Mouse (Mus musculus): ENCODE data around the gene Nuak2. TPM values are rescaled to one million over a fixed set of nuclear protein-coding genes. Genes with fewer than 3 reads are reported as not detected.
A peak's percentile ranks its signal among the peaks of the same experiment; 100 is the strongest.

The Nuak2 gene
- polyA plus RNA-seq, 1 experiment from 2014 or later: 13.4 TPM

DNA sequence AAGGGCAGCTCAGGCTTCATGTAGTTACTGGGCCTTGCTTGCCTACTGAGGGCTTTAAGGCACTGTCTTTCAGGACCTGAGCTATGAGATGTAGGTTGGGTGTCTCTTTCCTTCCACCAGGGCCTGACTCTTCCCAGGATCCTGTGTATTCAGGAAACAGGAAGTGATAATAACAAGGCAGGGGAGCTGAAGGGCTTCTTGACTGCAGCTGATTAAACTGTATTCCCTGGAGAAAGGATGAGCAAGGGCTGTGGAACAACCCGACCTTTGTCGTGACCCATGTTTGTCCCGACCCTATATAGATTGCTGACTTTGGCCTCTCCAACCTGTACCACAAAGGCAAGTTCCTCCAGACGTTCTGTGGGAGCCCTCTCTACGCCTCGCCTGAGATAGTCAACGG, 13.7 kb downstream of the Nuak2 start:
- Histone ChIP-seq H3K27ac (ENCODE audit: low read length) (no peak overlapping the region), H3K9me3 (ENCODE audit: control insufficient read depth, low read length) (no peaks in the 10 kb centered on the region), H3K4me2 (ENCODE audit: low read length) (no peak overlapping the region), H3K4me1 (replicated peaks; ENCODE audit: control insufficient read depth, insufficient read depth, low read length) (peaks cover 38% of the 10 kb centered on the region), H3K27me3 (replicated peaks; ENCODE audit: control insufficient read depth, insufficient read depth, low read length) (no peaks in the 10 kb centered on the region), H3K36me3 (ENCODE audit: control insufficient read depth, insufficient read depth) (peaks cover 6% of the 10 kb centered on the region; the same call in 1 of the 2 replicates), H3K4me3 (replicated peaks; ENCODE audit: low read length) (no peak overlapping the region), H3K9ac (replicated peaks; ENCODE audit: low read depth, low read length) (no peak overlapping the region)
- 88% methylated on average over 7 of the region's 7 CpGs for WGBS
- ATAC-seq: no peak

DNA sequence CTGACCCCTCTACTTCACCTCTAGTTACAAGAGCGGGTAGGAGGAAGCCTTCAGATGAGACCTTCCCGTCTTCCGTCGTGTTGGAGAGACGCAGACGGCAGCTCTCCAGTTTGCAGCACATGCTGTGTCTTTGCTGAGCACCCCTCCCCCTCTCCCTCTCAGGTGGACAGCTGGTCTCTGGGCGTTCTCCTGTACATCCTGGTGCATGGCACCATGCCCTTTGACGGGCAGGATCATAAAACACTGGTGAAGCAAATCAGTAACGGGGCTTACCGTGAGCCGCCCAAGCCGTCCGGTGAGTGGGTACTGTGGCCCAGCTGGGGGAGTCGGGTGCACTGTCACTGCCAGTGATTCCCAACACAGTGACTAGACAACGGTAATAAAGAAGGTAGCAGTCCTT, 14.5 kb downstream of the Nuak2 start:
- 80% methylated on average over 15 of the region's 15 CpGs for WGBS
- no peaks in the 10 kb centered on the region for H3K9me3 ChIP-seq (ENCODE audit: control insufficient read depth, low read length)
- H3K36me3 ChIP-seq (ENCODE audit: control insufficient read depth, insufficient read depth): peaks cover 6% of the 10 kb centered on the region; the same call in 1 of the 2 replicates
- H3K4me2 ChIP-seq (ENCODE audit: low read length): no peak overlapping the region
- no peak for ATAC-seq
- H3K27me3 ChIP-seq (replicated peaks; ENCODE audit: control insufficient read depth, insufficient read depth, low read length): no peaks in the 10 kb centered on the region
- H3K27ac ChIP-seq (ENCODE audit: low read length): no peak overlapping the region
- no peak overlapping the region for H3K4me3 ChIP-seq (replicated peaks; ENCODE audit: low read length)
- H3K4me1 ChIP-seq (replicated peaks; ENCODE audit: control insufficient read depth, insufficient read depth, low read length): peaks cover 42% of the 10 kb centered on the region
- H3K9ac ChIP-seq (replicated peaks; ENCODE audit: low read depth, low read length): no peak overlapping the region

DNA sequence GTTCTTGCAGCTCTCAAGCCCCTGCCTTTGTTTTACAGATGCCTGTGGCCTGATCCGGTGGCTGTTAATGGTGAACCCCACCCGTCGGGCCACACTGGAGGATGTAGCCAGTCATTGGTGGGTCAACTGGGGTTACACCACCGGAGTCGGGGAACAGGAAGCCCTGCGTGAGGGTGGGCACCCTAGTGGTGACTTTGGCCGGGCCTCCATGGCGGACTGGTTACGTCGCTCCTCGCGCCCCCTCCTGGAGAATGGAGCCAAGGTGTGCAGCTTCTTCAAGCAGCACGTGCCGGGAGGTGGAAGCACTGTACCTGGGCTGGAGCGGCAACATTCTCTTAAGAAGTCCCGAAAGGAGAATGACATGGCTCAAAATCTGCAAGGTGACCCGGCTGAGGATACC, 15.4 kb downstream of the Nuak2 start:
- Histone ChIP-seq H3K9me3 (ENCODE audit: control insufficient read depth, low read length) (no peaks in the 10 kb centered on the region), H3K4me1 (replicated peaks; ENCODE audit: control insufficient read depth, insufficient read depth, low read length) (peaks cover 36% of the 10 kb centered on the region)

DNA sequence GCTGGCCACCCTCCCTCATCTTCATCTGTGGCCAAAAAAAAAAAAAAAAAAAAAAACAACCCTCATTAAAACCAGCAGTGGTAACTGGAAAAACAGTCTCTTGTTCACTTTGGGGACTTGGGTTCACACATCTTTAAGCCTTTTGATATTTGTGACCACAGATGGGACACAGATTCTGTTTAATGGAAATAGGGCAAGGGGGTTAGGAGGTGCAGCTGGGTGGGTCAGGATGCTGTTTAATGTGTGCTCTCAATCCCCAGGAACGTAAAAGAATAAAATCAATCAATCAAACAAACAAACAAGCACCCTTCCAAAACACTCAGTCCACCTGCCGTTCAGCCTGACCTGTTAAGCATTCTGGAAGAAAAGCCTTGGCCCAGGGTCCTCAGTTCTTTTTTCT, 17.3 kb downstream of the Nuak2 start:
- H3K4me3 ChIP-seq (replicated peaks; ENCODE audit: low read length): no peak overlapping the region
- no peaks in the 10 kb centered on the region for H3K27me3 ChIP-seq (replicated peaks; ENCODE audit: control insufficient read depth, insufficient read depth, low read length)
- H3K9ac ChIP-seq (replicated peaks; ENCODE audit: low read depth, low read length): no peak overlapping the region
- no peak overlapping the region for H3K4me2 ChIP-seq (ENCODE audit: low read length)
- WGBS: 4% methylated on average over 2 of the region's 2 CpGs
- peaks cover 5% of the 10 kb centered on the region; the same call in 1 of the 2 replicates for H3K36me3 ChIP-seq (ENCODE audit: control insufficient read depth, insufficient read depth)
- no peak for ATAC-seq
- no peaks in the 10 kb centered on the region for H3K9me3 ChIP-seq (ENCODE audit: control insufficient read depth, low read length)
- peaks cover 23% of the 10 kb centered on the region for H3K4me1 ChIP-seq (replicated peaks; ENCODE audit: control insufficient read depth, insufficient read depth, low read length)
- peak overlapping the region; percentile 34 for H3K27ac ChIP-seq (ENCODE audit: low read length)

More for the DNA sequence above, 15.4 kb downstream of the Nuak2 start:
- Histone ChIP-seq H3K9ac (replicated peaks; ENCODE audit: low read depth, low read length) (no peak overlapping the region), H3K4me3 (replicated peaks; ENCODE audit: low read length) (no peak overlapping the region), H3K27ac (ENCODE audit: low read length) (no peak overlapping the region), H3K36me3 (ENCODE audit: control insufficient read depth, insufficient read depth) (peaks cover 6% of the 10 kb centered on the region; the same call in 1 of the 2 replicates), H3K4me2 (ENCODE audit: low read length) (no peak overlapping the region), H3K27me3 (replicated peaks; ENCODE audit: control insufficient read depth, insufficient read depth, low read length) (no peaks in the 10 kb centered on the region)
- ATAC-seq: no peak
- WGBS: 81% methylated on average over 17 of the region's 17 CpGs

DNA sequence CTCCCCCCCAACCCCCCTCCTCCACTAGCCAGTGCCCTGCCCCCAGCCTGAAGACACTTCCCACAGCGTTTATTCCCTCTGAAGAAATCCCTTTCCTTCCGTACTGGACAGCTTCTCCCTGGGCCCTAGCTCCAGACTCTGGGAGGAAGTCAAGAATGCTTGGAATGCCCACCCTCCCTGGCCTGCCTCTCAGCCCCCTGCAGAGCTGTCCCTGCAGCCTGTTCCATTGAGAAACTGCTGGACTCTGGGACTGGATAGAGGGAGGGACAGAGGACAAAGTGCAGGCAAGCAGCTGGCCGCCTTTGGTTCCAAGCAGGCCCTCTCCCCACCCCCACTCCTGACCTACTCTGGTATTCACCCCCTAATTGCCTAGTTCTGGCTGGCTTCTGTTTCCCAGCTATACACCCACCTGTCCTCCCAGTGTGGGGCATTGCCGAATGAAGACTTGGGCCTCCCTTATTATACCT, 17.8 kb downstream of the Nuak2 start:
- peak overlapping the region; percentile 56 for H3K27ac ChIP-seq (ENCODE audit: low read length)
- no peaks in the 10 kb centered on the region for H3K9me3 ChIP-seq (ENCODE audit: control insufficient read depth, low read length)
- no peaks in the 10 kb centered on the region for H3K27me3 ChIP-seq (replicated peaks; ENCODE audit: control insufficient read depth, insufficient read depth, low read length)
- WGBS: 2% methylated on average over 4 of the region's 4 CpGs
- H3K4me1 ChIP-seq (replicated peaks; ENCODE audit: control insufficient read depth, insufficient read depth, low read length): peaks cover 23% of the 10 kb centered on the region
- peaks cover 5% of the 10 kb centered on the region; the same call in 1 of the 2 replicates for H3K36me3 ChIP-seq (ENCODE audit: control insufficient read depth, insufficient read depth)
- no peak overlapping the region for H3K4me2 ChIP-seq (ENCODE audit: low read length)
- no peak overlapping the region for H3K9ac ChIP-seq (replicated peaks; ENCODE audit: low read depth, low read length)
- no peak overlapping the region for H3K4me3 ChIP-seq (replicated peaks; ENCODE audit: low read length)
- peak; percentile 78 for ATAC-seq

DNA sequence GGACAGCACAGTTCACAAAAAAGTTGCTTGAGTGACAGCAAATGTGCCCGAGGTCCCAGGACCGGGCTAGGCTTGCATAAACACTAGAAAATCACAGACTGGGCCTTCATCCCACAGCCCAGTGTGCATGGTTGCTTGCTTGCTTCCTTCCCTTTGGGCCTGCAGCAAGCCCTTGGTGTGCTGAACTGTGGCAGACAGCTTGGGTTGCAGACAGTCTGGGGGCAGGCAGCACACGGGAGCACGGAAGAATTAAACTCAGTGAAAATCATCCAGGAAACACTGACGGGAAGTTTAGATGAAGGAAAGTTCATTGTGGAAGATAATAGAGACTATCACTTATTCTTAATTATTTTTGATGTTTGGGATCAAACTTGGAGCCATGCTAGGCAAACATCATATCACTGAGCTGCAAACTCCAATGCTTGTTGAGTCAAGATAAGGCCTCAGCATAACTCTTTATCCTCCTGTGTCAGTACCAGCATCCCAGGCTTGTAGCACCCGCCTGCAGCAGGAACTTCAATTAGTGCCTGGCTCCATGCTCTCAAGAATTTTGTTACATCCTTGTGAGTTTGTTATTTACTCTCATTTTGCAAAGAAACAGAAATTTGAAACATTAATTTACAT, 18.4 kb downstream of the Nuak2 start:
- H3K27me3 ChIP-seq (replicated peaks; ENCODE audit: control insufficient read depth, insufficient read depth, low read length): no peaks in the 10 kb centered on the region
- peaks cover 23% of the 10 kb centered on the region for H3K4me1 ChIP-seq (replicated peaks; ENCODE audit: control insufficient read depth, insufficient read depth, low read length)
- no peak overlapping the region for H3K4me3 ChIP-seq (replicated peaks; ENCODE audit: low read length)
- ATAC-seq: no peak
- no peaks in the 10 kb centered on the region for H3K9me3 ChIP-seq (ENCODE audit: control insufficient read depth, low read length)
- H3K4me2 ChIP-seq (ENCODE audit: low read length): no peak overlapping the region
- H3K36me3 ChIP-seq (ENCODE audit: control insufficient read depth, insufficient read depth): peaks cover 5% of the 10 kb centered on the region; the same call in 1 of the 2 replicates
- no peak overlapping the region for H3K9ac ChIP-seq (replicated peaks; ENCODE audit: low read depth, low read length)
- WGBS: 16% methylated on average over 6 of the region's 6 CpGs
- H3K27ac ChIP-seq (ENCODE audit: low read length): peak overlapping the region; percentile 56

DNA sequence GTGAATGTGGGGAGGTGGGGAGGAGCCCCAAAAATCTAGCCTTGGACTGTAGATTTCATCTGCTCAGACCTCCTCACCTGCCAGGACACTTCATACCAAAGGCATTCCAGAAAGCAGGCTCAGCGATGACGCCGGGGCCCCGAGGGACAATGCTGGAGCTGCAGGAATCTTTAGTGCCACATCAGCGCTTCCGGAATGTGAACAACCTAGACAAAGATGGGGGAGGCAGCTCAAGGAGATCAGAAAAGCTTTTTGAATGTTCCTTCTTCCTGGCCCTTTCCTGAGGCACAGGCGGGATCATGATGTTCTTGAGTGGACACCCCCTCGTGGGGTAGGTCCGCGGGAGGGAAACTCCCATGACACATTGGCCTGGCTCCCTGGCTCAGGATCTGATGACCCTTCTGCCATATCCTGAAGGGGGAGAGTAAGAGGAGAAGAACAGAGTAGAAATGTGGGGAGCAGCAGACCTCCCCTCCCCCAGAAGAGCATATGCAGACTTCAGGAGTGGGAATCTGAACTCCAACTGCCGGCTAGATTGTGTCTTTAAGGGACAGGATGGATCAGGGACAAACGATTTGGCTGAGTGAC, 19.5 kb downstream of the Nuak2 start:
- H3K27ac ChIP-seq (ENCODE audit: low read length): no peak overlapping the region
- WGBS: 25% methylated on average over 12 of the region's 12 CpGs
- H3K27me3 ChIP-seq (replicated peaks; ENCODE audit: control insufficient read depth, insufficient read depth, low read length): no peaks in the 10 kb centered on the region
- no peak overlapping the region for H3K9ac ChIP-seq (replicated peaks; ENCODE audit: low read depth, low read length)
- H3K4me2 ChIP-seq (ENCODE audit: low read length): no peak overlapping the region
- H3K36me3 ChIP-seq (ENCODE audit: control insufficient read depth, insufficient read depth): 0 out of 2 replicates have a peak, but pooled peaks cover 5% of the 10 kb centered on the region
- H3K4me3 ChIP-seq (replicated peaks; ENCODE audit: low read length): no peak overlapping the region
- no peak for ATAC-seq
- H3K4me1 ChIP-seq (replicated peaks; ENCODE audit: control insufficient read depth, insufficient read depth, low read length): peaks cover 23% of the 10 kb centered on the region
- no peaks in the 10 kb centered on the region for H3K9me3 ChIP-seq (ENCODE audit: control insufficient read depth, low read length)

DNA sequence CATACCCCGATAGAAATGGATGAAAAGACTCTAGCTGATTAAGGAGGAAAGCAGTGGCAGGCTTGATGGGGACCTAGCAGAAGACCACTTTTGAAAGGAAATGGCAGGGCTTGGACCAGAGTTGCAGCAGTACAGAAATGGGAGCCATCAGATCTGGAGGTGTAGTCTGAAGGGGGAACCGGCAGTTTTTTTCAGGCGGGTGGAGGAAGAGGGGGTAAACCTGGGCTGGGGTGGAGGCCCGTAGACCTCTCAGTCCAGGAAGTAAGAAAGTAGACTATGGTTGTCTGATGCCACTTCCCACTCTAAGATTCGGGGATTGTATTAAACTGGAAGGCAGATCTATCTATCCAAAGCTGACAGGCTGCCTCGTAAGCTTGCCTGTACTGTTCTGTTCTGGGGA, 21.0 kb downstream of the Nuak2 start:
- ATAC-seq: no peak
- 61% methylated on average over 6 of the region's 6 CpGs for WGBS
- no peak overlapping the region for H3K4me2 ChIP-seq (ENCODE audit: low read length)
- H3K9ac ChIP-seq (replicated peaks; ENCODE audit: low read depth, low read length): no peak overlapping the region
- 0 out of 2 replicates have a peak, but pooled peaks cover under 1% of the 10 kb centered on the region for H3K36me3 ChIP-seq (ENCODE audit: control insufficient read depth, insufficient read depth)
- no peak overlapping the region for H3K4me3 ChIP-seq (replicated peaks; ENCODE audit: low read length)
- no peak overlapping the region for H3K27ac ChIP-seq (ENCODE audit: low read length)
- H3K4me1 ChIP-seq (replicated peaks; ENCODE audit: control insufficient read depth, insufficient read depth, low read length): peaks cover 23% of the 10 kb centered on the region
- H3K9me3 ChIP-seq (ENCODE audit: control insufficient read depth, low read length): no peaks in the 10 kb centered on the region
- H3K27me3 ChIP-seq (replicated peaks; ENCODE audit: control insufficient read depth, insufficient read depth, low read length): no peaks in the 10 kb centered on the region

DNA sequence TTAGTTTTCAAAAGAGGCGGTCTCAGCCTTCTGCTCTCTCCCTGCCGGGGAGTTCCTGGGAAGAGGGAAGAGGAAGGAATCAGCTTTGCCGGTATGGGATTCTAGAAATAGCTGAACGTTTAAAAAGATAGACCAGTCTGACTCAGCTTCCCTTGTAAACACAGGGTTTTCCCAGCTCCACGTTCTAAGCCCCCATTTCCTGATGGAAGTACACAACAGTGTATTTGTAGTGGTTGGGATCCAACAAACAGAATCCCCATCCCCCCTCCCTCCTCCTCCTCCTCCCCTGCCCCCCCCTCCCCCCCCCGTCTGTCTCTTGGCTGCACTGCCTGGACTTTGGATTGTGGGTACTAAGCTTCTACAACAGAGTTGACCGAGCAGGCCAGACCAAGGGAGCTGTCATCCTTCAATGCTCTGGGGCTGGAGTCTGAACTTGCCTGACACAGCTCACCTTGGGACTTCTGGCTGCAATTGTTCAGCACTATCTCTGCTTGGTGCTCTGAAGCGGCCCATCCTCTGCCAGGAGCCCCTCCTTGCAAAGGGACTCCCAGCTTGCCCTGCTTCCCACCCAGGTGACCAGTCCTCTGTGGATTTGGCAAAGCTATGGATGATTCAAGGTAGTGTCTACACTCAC, 22.2 kb downstream of the Nuak2 start:
- Histone ChIP-seq H3K4me1 (replicated peaks; ENCODE audit: control insufficient read depth, insufficient read depth, low read length) (peaks cover 17% of the 10 kb centered on the region), H3K9ac (replicated peaks; ENCODE audit: low read depth, low read length) (no peak overlapping the region), H3K36me3 (ENCODE audit: control insufficient read depth, insufficient read depth) (no peaks in the 10 kb centered on the region), H3K9me3 (ENCODE audit: control insufficient read depth, low read length) (no peaks in the 10 kb centered on the region), H3K27ac (ENCODE audit: low read length) (no peak overlapping the region), H3K27me3 (replicated peaks; ENCODE audit: control insufficient read depth, insufficient read depth, low read length) (no peaks in the 10 kb centered on the region), H3K4me3 (replicated peaks; ENCODE audit: low read length) (no peak overlapping the region), H3K4me2 (ENCODE audit: low read length) (no peak overlapping the region)
- 48% methylated on average over 8 of the region's 8 CpGs for WGBS
- ATAC-seq: no peak

All from forebrain, embryonic 16.5 days (tissue).